Mouse (Mus musculus) retina, postnatal 1 day (tissue): ENCODE data around the gene Pon2.
A peak's percentile ranks its signal among the peaks of the same experiment; 100 is the strongest.
"Not testable (repeated sequence)": the region's sequence is repeated elsewhere in the genome, so short reads cannot be mapped to it uniquely, and the experiment has no call there.

Experiments
- DNase-seq: peaks from one replicate; pipeline ENCODE4 v3.0.0-alpha.2; 2012

The Pon2 gene

GRCm38 (mm10) chr6:5298092-5298554 lies at the start of gene Pon2:
TSS of gene Pon2 (minus strand) at chr6:5298455.
- peak; percentile 86 for DNase-seq

- DNase-seq = peak; percentile 11
These were observed 46.0 kb upstream of the Pon2 start for GRCm38 (mm10) chr6:5344255-5344654.

- not testable (repeated sequence) for DNase-seq
These were observed 41.0 kb upstream of the Pon2 start for GRCm38 (mm10) chr6:5339283-5339682.

- not testable (repeated sequence) for DNase-seq
These were observed 40.5 kb upstream of the Pon2 start for GRCm38 (mm10) chr6:5338781-5339180.

GRCm38 (mm10) chr6:5336016-5336415 lies 37.8 kb upstream of the Pon2 start:
- not testable (repeated sequence) for DNase-seq

- DNase-seq = no peak
These were observed 35.8 kb upstream of the Pon2 start for GRCm38 (mm10) chr6:5334021-5334420.

- DNase-seq = no peak
These were observed 34.4 kb upstream of the Pon2 start for GRCm38 (mm10) chr6:5332560-5333150.

GRCm38 (mm10) chr6:5325122-5325521 lies 26.9 kb upstream of the Pon2 start:
- DNase-seq = no peak

- not testable (repeated sequence) for DNase-seq
These were observed 25.8 kb upstream of the Pon2 start for GRCm38 (mm10) chr6:5324101-5324500.

- no peak for DNase-seq
These were observed 18.4 kb upstream of the Pon2 start for GRCm38 (mm10) chr6:5316630-5317029.

- no peak for DNase-seq
These were observed 17.0 kb upstream of the Pon2 start for GRCm38 (mm10) chr6:5315053-5315759.

GRCm38 (mm10) chr6:5313951-5314590 lies 15.8 kb upstream of the Pon2 start:
- no peak for DNase-seq

GRCm38 (mm10) chr6:5310491-5310890 lies 12.2 kb upstream of the Pon2 start:
- no peak for DNase-seq

- no peak for DNase-seq
These were observed 11.4 kb upstream of the Pon2 start for GRCm38 (mm10) chr6:5309595-5310197.

GRCm38 (mm10) chr6:5305926-5306325 lies 7.7 kb upstream of the Pon2 start:
- no peak for DNase-seq

GRCm38 (mm10) chr6:5304956-5305355 lies 6.7 kb upstream of the Pon2 start:
- no peak for DNase-seq

GRCm38 (mm10) chr6:5300629-5301028 lies 2.4 kb upstream of the Pon2 start:
- no peak for DNase-seq

- no peak for DNase-seq
These were observed 1.3 kb upstream of the Pon2 start for GRCm38 (mm10) chr6:5299561-5299960.

GRCm38 (mm10) chr6:5297321-5298091 lies 749 bp downstream of the Pon2 start:
- DNase-seq = peak; percentile 78

- no peak for DNase-seq
These were observed 2.2 kb downstream of the Pon2 start for GRCm38 (mm10) chr6:5296067-5296466.

GRCm38 (mm10) chr6:5294659-5295449 lies 3.4 kb downstream of the Pon2 start:
- DNase-seq = no peak

GRCm38 (mm10) chr6:5292841-5293240 lies 5.4 kb downstream of the Pon2 start:
- no peak for DNase-seq
